Mouse (Mus musculus) midbrain, embryonic 13.5 days (tissue): ENCODE data around the gene Hrasls. TPM values are rescaled to one million over a fixed set of nuclear protein-coding genes. Genes with fewer than 3 reads are reported as not detected.

ENCODE experiments used
- ATAC-seq: fragments of 200-750 bp; cut with Nextera tagmentation; 2 replicates; pipeline ENCODE4 v1.8.0; 2017; ENCODE audit warnings: mild to moderate bottlenecking, moderate TSS enrichment, moderate library complexity
- H3K27ac ChIP-seq: fragments of 300-500 bp; sonication (generic); 2 replicates; pipeline ENCODE4 v1.5.1; 2015; ENCODE audit warnings: inconsistent platforms, mild to moderate bottlenecking, moderate library complexity
- H3K27me3 ChIP-seq: fragments of 300-500 bp; sonication (generic); 2 replicates; pipeline ENCODE4 v1.6.1; 2015; ENCODE audit warnings: mild to moderate bottlenecking, inconsistent platforms
- H3K36me3 ChIP-seq: fragments of 300-500 bp; sonication (generic); 2 replicates; pipeline ENCODE4 v1.6.1; 2015; ENCODE audit warnings: mild to moderate bottlenecking, inconsistent platforms
- H3K4me1 ChIP-seq: fragments of 300-500 bp; sonication (generic); replicated peaks from 2 replicates; pipeline ENCODE4 v1.6.1; 2015; ENCODE audit warnings: inconsistent platforms
- H3K4me2 ChIP-seq: fragments of 300-500 bp; sonication (generic); replicated peaks from 2 replicates; pipeline ENCODE4 v1.6.1; 2015; ENCODE audit warnings: moderate library complexity, mild to moderate bottlenecking, inconsistent platforms
- H3K4me3 ChIP-seq: fragments of 300-500 bp; sonication (generic); replicated peaks from 2 replicates; pipeline ENCODE4 v1.5.1; 2015; ENCODE audit warnings: mild to moderate bottlenecking, inconsistent platforms
- H3K9ac ChIP-seq: fragments of 300-500 bp; sonication (generic); replicated peaks from 2 replicates; pipeline ENCODE4 v1.6.1; 2015; ENCODE audit warnings: mild to moderate bottlenecking, inconsistent platforms
- H3K9me3 ChIP-seq: fragments of 300-500 bp; sonication (generic); 2 replicates; pipeline ENCODE4 v1.6.1; 2016; ENCODE audit warnings: mild to moderate bottlenecking, inconsistent platforms
- WGBS: fragments of 180-500 bp; shearing (Covaris S2); methylation state at CpG from one replicate; pipeline ENCODE4 v1.1.7; 2015; 5-methylcytosine and 5-hydroxymethylcytosine counted together
- polyA plus RNA-seq: library from polyadenylated mRNA; unstranded; fragments of >200 nt; fragmentation: Nextera tagmentation; extraction: Ambion mirVana; gene quantifications from 2 replicates; pipeline ENCODE4 v1.2.1, GENCODE M21; 2015

Gene Hrasls
- polyA plus RNA-seq, 1 experiment from 2014 or later = 1.9 TPM

- Histone ChIP-seq H3K9ac (no peak overlapping the region), H3K4me3 (no peak overlapping the region), H3K27ac (no peak overlapping the region), H3K36me3 (no peaks in the 10 kb centered on the region), H3K27me3 (peaks cover 6% of the 10 kb centered on the region; the same call in 1 of the 2 replicates), H3K4me1 (peaks cover 15% of the 10 kb centered on the region), H3K4me2 (no peak overlapping the region), H3K9me3 (no peaks in the 10 kb centered on the region)
- ATAC-seq = no peak
- 33% methylated on average over 2 of the region's 2 CpGs for WGBS
These were observed 3.9 kb upstream of the Hrasls start for GRCm38 (mm10) chr16:29205581-29205980.

DNA sequence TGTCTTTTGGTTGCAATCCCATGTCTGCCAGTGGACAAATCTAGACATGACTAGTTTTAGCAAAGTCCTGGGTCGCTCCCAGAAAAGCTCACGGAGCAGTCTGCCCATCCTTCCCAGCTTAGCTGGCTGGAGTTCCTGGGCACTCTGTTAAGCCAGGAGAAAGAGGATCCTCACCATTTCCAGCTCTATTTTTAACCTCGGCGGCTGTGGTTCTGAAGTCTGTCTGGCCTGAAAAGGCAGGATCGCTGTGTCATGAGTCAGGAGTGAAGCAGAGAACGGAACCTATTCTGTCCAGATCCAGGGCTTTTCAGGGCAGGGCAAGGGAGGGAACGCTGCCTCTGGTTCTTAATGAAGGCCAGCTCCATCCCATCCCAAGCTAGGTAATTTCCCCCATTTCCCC is 654 bp upstream of the Hrasls start:
- 76% methylated on average over 7 of the region's 7 CpGs for WGBS
- H3K9me3 ChIP-seq = no peaks in the 10 kb centered on the region
- no peaks in the 10 kb centered on the region for H3K36me3 ChIP-seq
- ATAC-seq = no peak
- H3K4me3 ChIP-seq = no peak overlapping the region
- H3K9ac ChIP-seq = no peak overlapping the region
- H3K4me1 ChIP-seq = peaks cover 16% of the 10 kb centered on the region
- H3K27ac ChIP-seq = no peak overlapping the region
- H3K27me3 ChIP-seq = peaks cover 12% of the 10 kb centered on the region; the same call in 1 of the 2 replicates
- no peak overlapping the region for H3K4me2 ChIP-seq

- H3K4me3 ChIP-seq = no peak overlapping the region
- 75% methylated on average over 5 of the region's 5 CpGs for WGBS
- H3K9ac ChIP-seq = no peak overlapping the region
- H3K27me3 ChIP-seq = no peaks in the 10 kb centered on the region
- H3K4me2 ChIP-seq = no peak overlapping the region
- no peak overlapping the region for H3K27ac ChIP-seq
- 0 out of 2 replicates have a peak, but pooled peaks have one; percentile 45 for ATAC-seq
- peaks cover 3% of the 10 kb centered on the region; the same call in 1 of the 2 replicates for H3K4me1 ChIP-seq
- no peaks in the 10 kb centered on the region for H3K36me3 ChIP-seq
- no peaks in the 10 kb centered on the region for H3K9me3 ChIP-seq
These were observed 7.2 kb downstream of the Hrasls start for GRCm38 (mm10) chr16:29216395-29217295.

DNA sequence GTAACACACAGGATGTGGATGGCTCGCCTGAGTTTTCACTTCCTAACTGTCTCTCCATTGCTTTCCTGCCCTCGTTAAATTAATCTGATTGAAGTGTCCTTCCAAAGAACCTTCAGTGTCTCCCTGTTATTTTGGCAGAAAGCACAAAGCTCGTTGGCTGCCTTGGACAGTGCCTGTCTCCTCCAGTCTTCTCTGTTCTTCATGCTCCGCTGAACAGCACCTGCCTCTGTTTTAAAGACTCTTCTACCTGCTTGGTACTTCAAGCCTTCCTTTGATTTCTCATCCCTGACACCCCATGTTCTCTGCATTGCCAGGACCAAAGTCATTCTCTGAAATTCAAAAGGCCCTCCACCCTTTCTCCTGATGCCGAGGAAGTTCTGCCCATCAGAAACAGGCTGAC is 26.5 kb downstream of the Hrasls start:
- H3K4me1 ChIP-seq = no peaks in the 10 kb centered on the region
- H3K9me3 ChIP-seq = no peaks in the 10 kb centered on the region
- no peaks in the 10 kb centered on the region for H3K36me3 ChIP-seq
- H3K4me3 ChIP-seq = no peak overlapping the region
- 84% methylated on average over 5 of the region's 5 CpGs for WGBS
- no peaks in the 10 kb centered on the region for H3K27me3 ChIP-seq
- no peak overlapping the region for H3K9ac ChIP-seq
- H3K4me2 ChIP-seq = no peak overlapping the region
- H3K27ac ChIP-seq = no peak overlapping the region
- no peak for ATAC-seq

DNA sequence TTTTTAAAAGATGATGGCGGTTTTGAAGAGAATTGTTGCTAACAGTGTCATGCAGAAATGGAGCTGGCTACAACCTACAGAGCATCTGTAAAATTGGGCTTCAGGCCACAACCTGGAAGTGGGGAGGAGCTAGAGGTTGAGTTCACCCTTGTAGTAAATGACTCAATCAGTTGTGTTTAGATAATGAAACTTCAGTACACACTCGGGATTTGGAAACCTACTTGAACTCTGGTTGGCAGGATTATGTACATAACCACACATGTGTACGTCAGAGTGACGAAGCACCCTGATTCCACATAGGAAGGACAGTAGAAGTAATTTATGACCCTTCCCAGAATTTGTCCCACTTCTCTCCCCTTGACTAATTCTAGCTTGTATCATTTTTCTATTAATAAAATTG is 44.8 kb downstream of the Hrasls start:
- Histone ChIP-seq H3K27ac (no peak overlapping the region), H3K4me1 (no peaks in the 10 kb centered on the region), H3K9ac (no peak overlapping the region), H3K4me2 (no peak overlapping the region), H3K9me3 (no peaks in the 10 kb centered on the region), H3K4me3 (no peak overlapping the region), H3K27me3 (no peaks in the 10 kb centered on the region), H3K36me3 (no peaks in the 10 kb centered on the region)
- no peak for ATAC-seq
- WGBS = 89% methylated on average over 4 of the region's 4 CpGs

Other genes starting within 250 kb of the Hrasls start
- 0.35 and 0.64 TPM in 2 replicates for gene Atp13a5, start 169.0 kb downstream of the Hrasls start, polyA plus RNA-seq